Mouse (Mus musculus) thymus, adult 2 months (tissue): ENCODE measurements around the gene Ttc7b. TPM values are rescaled to one million over a fixed set of nuclear protein-coding genes. Genes with fewer than 3 reads are reported as not detected.

Source experiments
- DNase-seq: peaks from one replicate; pipeline ENCODE4 v3.0.0; 2021
- H3K27ac ChIP-seq: fragments of 200-500 bp; 2 replicates; pipeline ENCODE4 v1.5.1; 2012; ENCODE audit warnings: low read length, control low read depth; ENCODE audit not compliant: control insufficient read depth, insufficient read depth
- H3K27me3 ChIP-seq: fragments of 200-500 bp; 2 replicates; pipeline ENCODE4 v1.6.1; 2012; ENCODE audit warnings: mild to moderate bottlenecking, low read length, moderate library complexity, mixed read lengths; ENCODE audit not compliant: control insufficient read depth, insufficient read depth
- H3K36me3 ChIP-seq: fragments of 200-500 bp; 2 replicates; pipeline ENCODE4 v1.6.1; 2012; ENCODE audit warnings: mild to moderate bottlenecking, low read length, moderate library complexity; ENCODE audit not compliant: control insufficient read depth, insufficient read depth
- H3K4me1 ChIP-seq: fragments of 200-500 bp; replicated peaks from 2 replicates; pipeline ENCODE4 v1.6.1; 2012; ENCODE audit warnings: low read length; ENCODE audit not compliant: control insufficient read depth, insufficient read depth
- H3K4me3 ChIP-seq: fragments of 200-500 bp; 2 replicates; pipeline ENCODE4 v1.5.1; 2012; ENCODE audit warnings: mild to moderate bottlenecking, low read length, control low read depth, moderate library complexity; ENCODE audit not compliant: control insufficient read depth, insufficient read depth
- CTCF ChIP-seq: fragments of 200-500 bp; IDR thresholded peaks from 2 replicates; pipeline ENCODE4 v1.5.1; 2012; ENCODE audit warnings: mild to moderate bottlenecking, control low read depth, low read length, moderate library complexity, borderline replicate concordance; ENCODE audit not compliant: control insufficient read depth, poor library complexity, insufficient read depth; ENCODE audit errors: extremely low read depth
- POLR2A ChIP-seq: fragments of 200-500 bp; IDR thresholded peaks from 2 replicates; pipeline ENCODE4 v1.6.1; 2012; ENCODE audit warnings: mild to moderate bottlenecking, low read length, control low read depth, moderate library complexity; ENCODE audit not compliant: control insufficient read depth, poor library complexity, insufficient read depth; ENCODE audit errors: extremely low read depth
- WGBS: fragments of 180-500 bp; shearing (Covaris S2); methylation state at CpG from one replicate; pipeline ENCODE4 v1.1.7; 2018; 5-methylcytosine and 5-hydroxymethylcytosine counted together
- polyA plus RNA-seq: library from polyadenylated mRNA; depleted of rRNA; stranded (reverse); fragments of >200 nt; gene quantifications from 2 replicates; pipeline ENCODE4 v1.2.3, GENCODE M21; 2012

Gene Ttc7b
- polyA plus RNA-seq, 1 experiment: 43.1 TPM

DNA sequence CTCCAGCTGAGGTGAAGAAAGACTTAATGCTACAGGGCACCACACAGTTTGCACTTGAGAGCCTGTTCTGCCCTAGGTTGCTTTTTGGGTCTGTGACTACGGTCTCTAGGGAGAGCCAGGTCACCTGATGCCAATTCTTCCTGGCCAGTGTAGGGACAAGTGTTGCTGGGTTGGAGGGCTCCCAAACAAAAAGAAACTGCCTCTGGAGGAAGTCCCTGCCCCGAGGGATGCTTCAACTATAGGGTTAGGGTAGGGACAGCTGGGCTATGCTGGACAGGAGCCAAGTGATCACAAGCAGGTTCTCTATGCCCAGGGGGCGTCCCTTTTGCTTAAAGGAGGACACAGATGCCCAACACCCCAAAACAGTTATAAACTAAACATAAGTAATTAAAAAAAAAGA, 202.7 kb downstream of the Ttc7b start:
- WGBS: 78% methylated on average over 3 of the region's 3 CpGs
- Histone ChIP-seq H3K36me3 (no peaks in the 10 kb centered on the region), H3K4me3 (no peak overlapping the region), H3K27ac (no peak overlapping the region), H3K4me1 (peaks cover 14% of the 10 kb centered on the region), H3K27me3 (no peaks in the 10 kb centered on the region)
- TF ChIP-seq CTCF: no peak
- no peak for TF ChIP-seq POLR2A
- no peak for DNase-seq

DNA sequence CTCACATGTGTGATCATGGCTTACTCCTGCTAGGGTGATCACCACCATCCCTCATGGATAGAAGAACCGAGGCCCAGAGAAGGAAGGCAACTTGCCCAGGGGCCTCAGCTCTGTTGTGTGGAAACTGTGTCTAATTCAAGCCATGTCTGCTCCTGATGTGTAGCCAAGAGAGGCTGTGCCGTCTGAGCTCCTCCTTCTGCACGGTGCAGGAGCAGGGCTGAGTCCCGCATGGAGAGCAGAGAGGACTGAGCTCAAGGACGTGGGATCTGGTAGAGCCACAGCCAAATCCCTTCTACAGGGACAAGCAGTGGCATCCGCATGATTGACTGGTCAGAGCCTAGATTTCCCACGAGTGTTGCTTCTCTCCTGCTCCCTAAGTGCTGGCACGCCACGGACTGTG, 204.5 kb downstream of the Ttc7b start:
- no peaks in the 10 kb centered on the region for H3K36me3 ChIP-seq
- H3K4me1 ChIP-seq: peaks cover 14% of the 10 kb centered on the region
- H3K27me3 ChIP-seq: no peaks in the 10 kb centered on the region
- no peak overlapping the region for H3K27ac ChIP-seq
- 95% methylated on average over 9 of the region's 9 CpGs for WGBS
- no peak overlapping the region for H3K4me3 ChIP-seq
- no peak for DNase-seq
- no peak for TF ChIP-seq CTCF
- TF ChIP-seq POLR2A: no peak

DNA sequence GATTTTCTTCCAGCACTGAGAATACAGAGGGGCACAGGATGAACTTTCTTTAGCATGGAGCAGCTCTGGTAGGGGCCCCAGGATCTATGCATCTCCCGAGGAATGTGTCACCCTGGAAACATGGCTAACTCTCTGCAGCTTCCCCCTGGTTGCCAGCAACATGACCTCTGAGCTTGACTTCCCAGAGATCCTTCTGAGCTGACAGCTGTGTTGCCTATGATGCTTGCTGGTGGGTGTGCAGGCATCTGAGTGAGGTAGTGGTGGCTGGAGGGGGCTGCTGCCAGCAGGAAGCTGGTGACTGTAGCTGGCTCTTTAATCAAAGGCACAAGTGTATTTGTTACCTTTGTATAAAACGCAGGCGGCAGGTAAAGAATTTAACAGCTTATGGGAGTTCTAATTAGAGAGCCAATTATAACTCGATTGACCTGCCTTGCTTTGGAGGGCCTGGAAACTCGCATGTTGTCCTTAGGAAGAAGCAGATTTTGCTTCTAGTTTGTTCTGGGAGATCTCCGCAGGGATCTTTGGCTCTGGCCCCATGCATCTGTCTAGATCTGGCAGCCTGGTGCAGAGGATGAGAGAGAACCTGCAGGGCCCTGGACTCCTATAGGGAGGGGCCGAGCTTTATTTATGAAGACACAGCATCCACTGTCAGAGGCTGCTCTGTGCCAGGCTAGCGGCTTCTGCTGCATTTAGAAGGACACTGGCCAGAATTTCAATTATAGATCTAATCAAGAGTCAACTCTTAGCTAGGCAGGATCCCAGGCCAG, 205.3 kb downstream of the Ttc7b start:
- Histone ChIP-seq H3K36me3 (no peaks in the 10 kb centered on the region), H3K4me3 (no peak overlapping the region), H3K4me1 (peaks cover 12% of the 10 kb centered on the region), H3K27ac (no peak overlapping the region), H3K27me3 (no peaks in the 10 kb centered on the region)
- no peak for TF ChIP-seq POLR2A
- TF ChIP-seq CTCF: no peak
- DNase-seq: no peak
- 96% methylated on average over 8 of the region's 8 CpGs for WGBS

DNA sequence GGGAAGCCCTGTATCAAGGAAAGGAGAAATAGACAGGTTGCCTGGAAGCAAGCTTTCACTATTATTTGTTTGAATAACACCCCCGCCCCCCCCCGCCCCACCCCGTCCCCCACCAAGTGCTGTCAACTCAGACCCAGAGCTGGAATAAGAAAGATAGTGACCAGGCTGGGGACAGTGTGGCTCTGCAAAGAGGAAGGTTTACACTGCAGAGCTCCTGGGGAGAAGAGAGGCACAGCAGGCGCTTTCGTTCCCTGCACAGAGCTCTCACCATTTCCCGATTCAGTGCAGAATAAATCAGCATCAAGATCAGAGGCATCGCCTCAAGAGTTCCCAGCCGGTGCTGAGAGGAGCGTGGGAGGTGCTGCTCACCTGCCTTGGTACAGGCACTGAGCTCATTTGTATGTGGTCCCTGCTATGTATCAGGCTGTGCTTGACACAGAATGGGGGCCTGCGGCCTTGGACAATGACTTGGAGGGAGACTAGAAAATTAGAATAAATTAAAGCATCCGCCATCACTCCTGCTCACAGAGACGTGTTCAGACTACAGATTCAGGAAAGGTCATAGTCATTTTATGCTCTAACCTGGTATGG, 206.7 kb downstream of the Ttc7b start:
- DNase-seq: no peak
- WGBS: 87% methylated on average over 12 of the region's 12 CpGs
- H3K36me3 ChIP-seq: no peaks in the 10 kb centered on the region

DNA sequence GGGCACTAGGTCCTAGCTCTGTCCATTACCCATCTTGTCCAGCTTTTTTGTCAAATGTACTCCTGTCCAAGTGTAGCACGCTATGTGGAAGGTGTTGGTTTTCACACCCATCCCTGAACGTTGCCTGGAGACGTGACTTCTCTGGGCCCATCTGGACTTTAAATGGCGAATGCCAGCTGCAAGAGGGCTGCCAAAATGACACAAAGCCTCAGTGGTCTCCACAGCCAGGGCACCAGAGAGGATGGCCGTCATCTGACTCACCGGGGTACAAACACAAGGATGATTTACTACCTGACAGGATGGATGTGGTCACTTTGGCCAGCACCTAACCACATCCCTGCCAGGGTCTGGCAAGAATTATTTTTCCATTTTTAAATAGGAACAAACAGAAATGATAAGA, 207.4 kb downstream of the Ttc7b start:
- DNase-seq: no peak
- H3K36me3 ChIP-seq: no peaks in the 10 kb centered on the region
- WGBS: 69% methylated on average over 6 of the region's 6 CpGs
- H3K4me3 ChIP-seq: no peak overlapping the region
- H3K27ac ChIP-seq: no peak overlapping the region
- TF ChIP-seq CTCF: no peak
- TF ChIP-seq POLR2A: no peak
- no peaks in the 10 kb centered on the region for H3K4me1 ChIP-seq
- H3K27me3 ChIP-seq: no peaks in the 10 kb centered on the region

More for the DNA sequence above, 206.7 kb downstream of the Ttc7b start:
- no peak for TF ChIP-seq CTCF
- TF ChIP-seq POLR2A: no peak
- no peaks in the 10 kb centered on the region for H3K27me3 ChIP-seq
- no peak overlapping the region for H3K27ac ChIP-seq
- H3K4me1 ChIP-seq: no peaks in the 10 kb centered on the region
- no peak overlapping the region for H3K4me3 ChIP-seq

DNA sequence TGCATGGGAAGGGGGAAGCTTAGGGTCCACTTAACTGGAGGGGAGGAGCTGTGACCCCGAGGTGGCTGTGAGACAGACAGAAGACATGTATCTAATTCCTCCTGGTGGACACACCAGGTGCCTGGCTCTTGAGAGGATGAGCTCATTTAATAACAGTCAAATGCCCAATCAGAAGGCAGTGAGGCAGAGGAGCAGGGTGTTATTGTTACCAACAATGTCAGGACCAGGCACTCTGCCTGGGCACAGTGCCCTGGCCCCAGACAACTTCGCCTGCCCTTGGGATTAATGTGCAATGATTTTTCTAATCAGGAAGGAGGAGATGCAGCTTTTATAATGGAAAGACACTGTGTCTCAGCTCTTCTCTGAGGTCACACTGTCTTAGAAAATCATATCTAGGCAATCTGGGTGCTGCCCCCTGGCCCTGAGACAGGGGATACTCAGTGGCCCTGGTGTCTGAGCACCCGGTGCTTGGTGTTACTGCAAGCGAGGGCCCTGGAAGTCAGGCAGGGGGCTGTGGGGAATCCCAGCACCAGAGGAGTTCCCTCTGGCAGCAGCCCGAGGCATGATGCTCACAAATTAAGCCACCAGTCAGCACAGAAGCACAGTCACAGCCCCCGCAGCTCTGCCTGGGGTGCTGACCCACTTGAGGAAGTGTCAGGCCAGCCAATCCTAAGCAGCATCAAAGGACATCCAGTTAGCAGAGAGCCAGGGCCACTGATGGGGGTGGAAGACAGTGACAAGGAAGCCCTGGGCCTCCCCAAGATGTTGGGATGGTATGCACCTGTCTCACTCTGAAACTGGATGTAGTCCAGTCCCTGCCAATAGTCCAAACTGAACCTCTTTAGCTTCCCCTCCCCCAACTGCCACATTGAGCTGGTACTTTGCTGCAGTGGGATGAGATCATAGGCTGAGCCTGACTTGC, 209.9 kb downstream of the Ttc7b start:
- Histone ChIP-seq H3K36me3 (no peaks in the 10 kb centered on the region), H3K27ac (no peak overlapping the region), H3K27me3 (no peaks in the 10 kb centered on the region), H3K4me3 (no peak overlapping the region), H3K4me1 (no peaks in the 10 kb centered on the region)
- TF ChIP-seq POLR2A: no peak
- 84% methylated on average over 6 of the region's 6 CpGs for WGBS
- DNase-seq: no peak
